Mouse (Mus musculus): ENCODE measurements around the gene AU040320. TPM values are rescaled to one million over a fixed set of nuclear protein-coding genes. Genes with fewer than 3 reads are reported as not detected.
A peak's percentile ranks its signal among the peaks of the same experiment; 100 is the strongest.

Gene AU040320
- 9.3 and 11.1 TPM in 2 replicates for polyA plus RNA-seq (2012; ENCODE audit: insufficient read depth, insufficient read length, missing spikeins)

- Histone ChIP-seq H3K4me3 (ENCODE audit: insufficient read depth, low read depth, low read length) (peak within 1 kb of the TSS; percentile 86), H3K27ac (replicated peaks; ENCODE audit: low read depth, low read length) (peak within 1 kb of the TSS; percentile 96), H3K4me1 (ENCODE audit: control insufficient read depth, insufficient read depth, insufficient read length, low read length) (no peaks in the 10 kb centered on the region; the same call in 1 of the 2 replicates)
Measured at GRCm38 (mm10) chr4:126753268-126754230, at the start of gene AU040320, which contains the start of gene Ncdn. TSS of gene AU040320 (plus strand) at chr4:126753544. TSS of gene Ncdn (minus strand) at chr4:126753438.

- H3K27ac ChIP-seq (replicated peaks; ENCODE audit: low read depth, low read length): no peak overlapping the region
- no peak overlapping the region for H3K4me3 ChIP-seq (ENCODE audit: insufficient read depth, low read depth, low read length)
- H3K4me1 ChIP-seq (ENCODE audit: control insufficient read depth, insufficient read depth, insufficient read length, low read length): no peaks in the 10 kb centered on the region
Measured at GRCm38 (mm10) chr4:126706630-126707438, 46.5 kb upstream of the AU040320 start.

- Histone ChIP-seq H3K27ac (replicated peaks; ENCODE audit: low read depth, low read length) (no peak overlapping the region), H3K4me3 (ENCODE audit: insufficient read depth, low read depth, low read length) (no peak overlapping the region), H3K4me1 (ENCODE audit: control insufficient read depth, insufficient read depth, insufficient read length, low read length) (no peaks in the 10 kb centered on the region)
Measured at GRCm38 (mm10) chr4:126707439-126707826, 45.9 kb upstream of the AU040320 start.

GRCm38 (mm10) chr4:126732111-126732510, 21.2 kb upstream of the AU040320 start:
- Histone ChIP-seq H3K27ac (replicated peaks; ENCODE audit: low read depth, low read length) (no peak overlapping the region), H3K4me1 (ENCODE audit: control insufficient read depth, insufficient read depth, insufficient read length, low read length) (no peaks in the 10 kb centered on the region), H3K4me3 (ENCODE audit: insufficient read depth, low read depth, low read length) (no peak overlapping the region)

GRCm38 (mm10) chr4:126732531-126733380, 20.6 kb upstream of the AU040320 start:
- H3K4me1 ChIP-seq (ENCODE audit: control insufficient read depth, insufficient read depth, insufficient read length, low read length): no peaks in the 10 kb centered on the region
- no peak overlapping the region for H3K27ac ChIP-seq (replicated peaks; ENCODE audit: low read depth, low read length)
- no peak overlapping the region for H3K4me3 ChIP-seq (ENCODE audit: insufficient read depth, low read depth, low read length)

- Histone ChIP-seq H3K27ac (replicated peaks; ENCODE audit: low read depth, low read length) (no peak overlapping the region), H3K4me1 (ENCODE audit: control insufficient read depth, insufficient read depth, insufficient read length, low read length) (no peaks in the 10 kb centered on the region), H3K4me3 (ENCODE audit: insufficient read depth, low read depth, low read length) (peak overlapping the region; percentile 7; the same call in 1 of the 2 replicates)
Measured at GRCm38 (mm10) chr4:126734001-126734603, 19.2 kb upstream of the AU040320 start.

- Histone ChIP-seq H3K27ac (replicated peaks; ENCODE audit: low read depth, low read length) (no peak overlapping the region), H3K4me1 (ENCODE audit: control insufficient read depth, insufficient read depth, insufficient read length, low read length) (no peaks in the 10 kb centered on the region), H3K4me3 (ENCODE audit: insufficient read depth, low read depth, low read length) (peak overlapping the region; percentile 48)
Measured at GRCm38 (mm10) chr4:126734700-126735381, 18.5 kb upstream of the AU040320 start.

- Histone ChIP-seq H3K27ac (replicated peaks; ENCODE audit: low read depth, low read length) (no peak overlapping the region), H3K4me3 (ENCODE audit: insufficient read depth, low read depth, low read length) (peak overlapping the region; percentile 48), H3K4me1 (ENCODE audit: control insufficient read depth, insufficient read depth, insufficient read length, low read length) (no peaks in the 10 kb centered on the region)
Measured at GRCm38 (mm10) chr4:126735382-126736000, 17.9 kb upstream of the AU040320 start.

- no peak within 1 kb of the TSS for H3K27ac ChIP-seq (replicated peaks; ENCODE audit: low read depth, low read length)
- H3K4me3 ChIP-seq (ENCODE audit: insufficient read depth, low read depth, low read length): peak within 1 kb of the TSS; percentile 48
- no peaks in the 10 kb centered on the region for H3K4me1 ChIP-seq (ENCODE audit: control insufficient read depth, insufficient read depth, insufficient read length, low read length)
Measured at GRCm38 (mm10) chr4:126736001-126736414, 17.3 kb upstream of the AU040320 start, which contains the start of gene Tfap2e. TSS of gene Tfap2e (minus strand) at chr4:126736240.

- Histone ChIP-seq H3K4me3 (ENCODE audit: insufficient read depth, low read depth, low read length) (no peak overlapping the region), H3K27ac (replicated peaks; ENCODE audit: low read depth, low read length) (no peak overlapping the region), H3K4me1 (ENCODE audit: control insufficient read depth, insufficient read depth, insufficient read length, low read length) (no peaks in the 10 kb centered on the region)
Measured at GRCm38 (mm10) chr4:126739966-126740676, 13.2 kb upstream of the AU040320 start.

GRCm38 (mm10) chr4:126741448-126741847, 11.9 kb upstream of the AU040320 start:
- Histone ChIP-seq H3K27ac (replicated peaks; ENCODE audit: low read depth, low read length) (no peak overlapping the region), H3K4me3 (ENCODE audit: insufficient read depth, low read depth, low read length) (no peak overlapping the region), H3K4me1 (ENCODE audit: control insufficient read depth, insufficient read depth, insufficient read length, low read length) (no peaks in the 10 kb centered on the region)

GRCm38 (mm10) chr4:126742976-126743375, 10.4 kb upstream of the AU040320 start:
- no peak overlapping the region for H3K4me3 ChIP-seq (ENCODE audit: insufficient read depth, low read depth, low read length)
- H3K4me1 ChIP-seq (ENCODE audit: control insufficient read depth, insufficient read depth, insufficient read length, low read length): no peaks in the 10 kb centered on the region
- no peak overlapping the region for H3K27ac ChIP-seq (replicated peaks; ENCODE audit: low read depth, low read length)

GRCm38 (mm10) chr4:126743713-126744112, 9.6 kb upstream of the AU040320 start:
- H3K4me3 ChIP-seq (ENCODE audit: insufficient read depth, low read depth, low read length): no peak overlapping the region
- no peak overlapping the region for H3K27ac ChIP-seq (replicated peaks; ENCODE audit: low read depth, low read length)
- no peaks in the 10 kb centered on the region for H3K4me1 ChIP-seq (ENCODE audit: control insufficient read depth, insufficient read depth, insufficient read length, low read length)

Measured in brown adipose tissue, adult 24 weeks (tissue).